Mouse (Mus musculus): ENCODE results near the gene Capn13. TPM values are rescaled to one million over a fixed set of nuclear protein-coding genes. Genes with fewer than 3 reads are reported as not detected.

Capn13 gene
- total and polyA plus RNA-seq, 3 experiments, result not detected

GRCm38 (mm10) chr17:73390191-73391089 is 10.2 kb downstream of the Capn13 start:
- H3K4me1 ChIP-seq (ENCODE audit: insufficient read depth, low read depth, low read length), result no peaks in the 10 kb centered on the region
- no peaks in the 10 kb centered on the region for H3K36me3 ChIP-seq (replicated peaks)
- TF ChIP-seq TAL1 (conservative IDR thresholded peaks at IDR 0.05; ENCODE audit: low read depth, low read length) (no peak), GATA2 (IDR thresholded peaks at IDR 0.05; ENCODE audit: borderline replicate concordance, low read depth, low read length) (no peak), POLR2AphosphoS5 (IDR thresholded peaks at IDR 0.05; ENCODE audit: insufficient replicate concordance, low read depth, low read length) (no peak), GATA1 (IDR thresholded peaks at IDR 0.05; ENCODE audit: borderline replicate concordance, low read length) (no peak), CTCF (IDR thresholded peaks at IDR 0.05; ENCODE audit: low read depth, low read length) (no peak)
- H3K27me3 ChIP-seq (ENCODE audit: insufficient read depth, low read length), result no peaks in the 10 kb centered on the region
- H3K4me3 ChIP-seq (ENCODE audit: low read depth, low read length), result no peak overlapping the region
- no peak for DNase-seq (ENCODE audit: low spot score)
- 0 out of 2 replicates have a peak, but pooled peaks cover 8% of the 10 kb centered on the region for H3K9me3 ChIP-seq (replicated peaks)
- ATAC-seq (ENCODE audit: extremely low read depth, insufficient number of reproducible peaks, low FRiP score, poor library complexity, severe bottlenecking), result no peak

GRCm38 (mm10) chr17:73389336-73389735 is 11.3 kb downstream of the Capn13 start:
- TF ChIP-seq POLR2AphosphoS5 (IDR thresholded peaks at IDR 0.05; ENCODE audit: insufficient replicate concordance, low read depth, low read length) (no peak), CTCF (IDR thresholded peaks at IDR 0.05; ENCODE audit: low read depth, low read length) (no peak), GATA2 (IDR thresholded peaks at IDR 0.05; ENCODE audit: borderline replicate concordance, low read depth, low read length) (no peak)
- H3K4me1 ChIP-seq (ENCODE audit: insufficient read depth, low read depth, low read length), result no peaks in the 10 kb centered on the region
- 0 out of 2 replicates have a peak, but pooled peaks cover 8% of the 10 kb centered on the region for H3K9me3 ChIP-seq (replicated peaks)
- no peak for DNase-seq (ENCODE audit: low spot score)
- no peaks in the 10 kb centered on the region for H3K36me3 ChIP-seq (replicated peaks)
- H3K27me3 ChIP-seq (ENCODE audit: insufficient read depth, low read length), result no peaks in the 10 kb centered on the region
- ATAC-seq (ENCODE audit: extremely low read depth, insufficient number of reproducible peaks, low FRiP score, poor library complexity, severe bottlenecking), result no peak
- no peak overlapping the region for H3K4me3 ChIP-seq (ENCODE audit: low read depth, low read length)

GRCm38 (mm10) chr17:73386581-73386980 is 14.1 kb downstream of the Capn13 start:
- H3K4me3 ChIP-seq (ENCODE audit: low read depth, low read length), result no peak overlapping the region
- no peak for DNase-seq (ENCODE audit: low spot score)

GRCm38 (mm10) chr17:73385940-73386339 is 14.7 kb downstream of the Capn13 start:
- 0 out of 2 replicates have a peak, but pooled peaks cover 3% of the 10 kb centered on the region for H3K9me3 ChIP-seq (replicated peaks)
- no peak overlapping the region for H3K4me3 ChIP-seq (ENCODE audit: low read depth, low read length)
- no peaks in the 10 kb centered on the region for H3K36me3 ChIP-seq (replicated peaks)
- TF ChIP-seq CTCF (IDR thresholded peaks at IDR 0.05; ENCODE audit: low read depth, low read length) (no peak), POLR2AphosphoS5 (IDR thresholded peaks at IDR 0.05; ENCODE audit: insufficient replicate concordance, low read depth, low read length) (no peak), GATA1 (IDR thresholded peaks at IDR 0.05; ENCODE audit: borderline replicate concordance, low read length) (no peak), TAL1 (conservative IDR thresholded peaks at IDR 0.05; ENCODE audit: low read depth, low read length) (no peak), GATA2 (IDR thresholded peaks at IDR 0.05; ENCODE audit: borderline replicate concordance, low read depth, low read length) (no peak)
- ATAC-seq (ENCODE audit: extremely low read depth, insufficient number of reproducible peaks, low FRiP score, poor library complexity, severe bottlenecking) (no peak), DNase-seq (ENCODE audit: low spot score) (no peak)
- H3K27me3 ChIP-seq (ENCODE audit: insufficient read depth, low read length), result no peaks in the 10 kb centered on the region
- no peaks in the 10 kb centered on the region for H3K4me1 ChIP-seq (ENCODE audit: insufficient read depth, low read depth, low read length)

More at GRCm38 (mm10) chr17:73386581-73386980, 14.1 kb downstream of the Capn13 start:
- Histone ChIP-seq H3K27me3 (ENCODE audit: insufficient read depth, low read length) (no peaks in the 10 kb centered on the region), H3K4me1 (ENCODE audit: insufficient read depth, low read depth, low read length) (no peaks in the 10 kb centered on the region), H3K9me3 (replicated peaks) (0 out of 2 replicates have a peak, but pooled peaks cover 4% of the 10 kb centered on the region), H3K36me3 (replicated peaks) (no peaks in the 10 kb centered on the region)
- TF ChIP-seq GATA1 (IDR thresholded peaks at IDR 0.05; ENCODE audit: borderline replicate concordance, low read length) (no peak), GATA2 (IDR thresholded peaks at IDR 0.05; ENCODE audit: borderline replicate concordance, low read depth, low read length) (no peak), TAL1 (conservative IDR thresholded peaks at IDR 0.05; ENCODE audit: low read depth, low read length) (no peak), CTCF (IDR thresholded peaks at IDR 0.05; ENCODE audit: low read depth, low read length) (no peak), POLR2AphosphoS5 (IDR thresholded peaks at IDR 0.05; ENCODE audit: insufficient replicate concordance, low read depth, low read length) (no peak)
- no peak for ATAC-seq (ENCODE audit: extremely low read depth, insufficient number of reproducible peaks, low FRiP score, poor library complexity, severe bottlenecking)

- no peaks in the 10 kb centered on the region for H3K9me3 ChIP-seq (replicated peaks)
- ATAC-seq (ENCODE audit: extremely low read depth, insufficient number of reproducible peaks, low FRiP score, poor library complexity, severe bottlenecking), result no peak
- no peak for TF ChIP-seq POLR2AphosphoS5 (IDR thresholded peaks at IDR 0.05; ENCODE audit: insufficient replicate concordance, low read depth, low read length)
- TF ChIP-seq CTCF (IDR thresholded peaks at IDR 0.05; ENCODE audit: low read depth, low read length), result no peak
- no peak for TF ChIP-seq TAL1 (conservative IDR thresholded peaks at IDR 0.05; ENCODE audit: low read depth, low read length)
- TF ChIP-seq GATA1 (IDR thresholded peaks at IDR 0.05; ENCODE audit: borderline replicate concordance, low read length), result no peak
- TF ChIP-seq GATA2 (IDR thresholded peaks at IDR 0.05; ENCODE audit: borderline replicate concordance, low read depth, low read length), result no peak
- H3K4me1 ChIP-seq (ENCODE audit: insufficient read depth, low read depth, low read length), result no peaks in the 10 kb centered on the region
- no peak for DNase-seq (ENCODE audit: low spot score)
- H3K27me3 ChIP-seq (ENCODE audit: insufficient read depth, low read length), result no peaks in the 10 kb centered on the region
- H3K36me3 ChIP-seq (replicated peaks), result no peaks in the 10 kb centered on the region
- H3K4me3 ChIP-seq (ENCODE audit: low read depth, low read length), result no peak overlapping the region
Observed at GRCm38 (mm10) chr17:73382327-73383014, 18.2 kb downstream of the Capn13 start.

GRCm38 (mm10) chr17:73381681-73382080 is 19.0 kb downstream of the Capn13 start:
- no peaks in the 10 kb centered on the region for H3K9me3 ChIP-seq (replicated peaks)

More at GRCm38 (mm10) chr17:73381681-73382080, 19.0 kb downstream of the Capn13 start:
- TF ChIP-seq GATA1 (IDR thresholded peaks at IDR 0.05; ENCODE audit: borderline replicate concordance, low read length), result no peak
- TF ChIP-seq TAL1 (conservative IDR thresholded peaks at IDR 0.05; ENCODE audit: low read depth, low read length), result no peak
- no peak for TF ChIP-seq POLR2AphosphoS5 (IDR thresholded peaks at IDR 0.05; ENCODE audit: insufficient replicate concordance, low read depth, low read length)
- no peak for TF ChIP-seq CTCF (IDR thresholded peaks at IDR 0.05; ENCODE audit: low read depth, low read length)
- TF ChIP-seq GATA2 (IDR thresholded peaks at IDR 0.05; ENCODE audit: borderline replicate concordance, low read depth, low read length), result no peak
- no peak overlapping the region for H3K4me3 ChIP-seq (ENCODE audit: low read depth, low read length)
- no peak for ATAC-seq (ENCODE audit: extremely low read depth, insufficient number of reproducible peaks, low FRiP score, poor library complexity, severe bottlenecking)
- no peaks in the 10 kb centered on the region for H3K27me3 ChIP-seq (ENCODE audit: insufficient read depth, low read length)
- DNase-seq (ENCODE audit: low spot score), result no peak
- H3K36me3 ChIP-seq (replicated peaks), result no peaks in the 10 kb centered on the region
- no peaks in the 10 kb centered on the region for H3K4me1 ChIP-seq (ENCODE audit: insufficient read depth, low read depth, low read length)

All from G1E (cell line).